Mouse (Mus musculus): ENCODE data around the gene Gen1.

- TF ChIP-seq POLR2A (IDR thresholded peaks at IDR 0.05; ENCODE audit: low read depth, low read length) (no peak), CTCF (conservative IDR thresholded peaks at IDR 0.05; ENCODE audit: insufficient read depth, insufficient read length, low read depth, low read length) (no peak)
Measured at GRCm38 (mm10) chr12:11216454-11216853, 49.1 kb downstream of the Gen1 start.

Measured in kidney, adult 2 months (tissue).